8 mouse cellular contexts compared by ENCODE assay signal in genomic region chr10:17795767-17796631, GRCm38 (mm10). TPM values are rescaled to one million over a fixed set of nuclear protein-coding genes. Genes with fewer than 3 reads are reported as not detected.
DNase-seq lines count a peak whose midpoint lies in the region; ATAC-seq and TF ChIP-seq lines count a peak whose summit lies in the region.

TSS of gene Txlnb (plus strand) at chr10:17796226.

- no peaks in the 10 kb centered on the region for H3K36me3 ChIP-seq in embryonic facial prominence, embryonic 14.5 days (ENCODE audit: control insufficient read depth, insufficient read depth, low read length)
- H3K36me3 ChIP-seq in heart, embryonic 10.5 days, result peaks cover 17% of the 10 kb centered on the region
- H3K36me3 ChIP-seq in liver, embryonic 12.5 days, result no peaks in the 10 kb centered on the region
- H3K36me3 ChIP-seq in myocyte (ENCODE audit: control insufficient read depth, insufficient read depth), result no peaks in the 10 kb centered on the region
- no peaks in the 10 kb centered on the region for H3K36me3 ChIP-seq in stomach, embryonic 16.5 days (ENCODE audit: control insufficient read depth, insufficient read depth, low read length)

- no peak within 1 kb of the TSS for H3ac ChIP-seq in myocyte (ENCODE audit: control insufficient read depth, insufficient read length)

- H3K4me3 ChIP-seq in embryonic facial prominence, embryonic 14.5 days (ENCODE audit: low read depth, low read length), result peak within 1 kb of the TSS; percentile 35
- H3K4me3 ChIP-seq in heart, embryonic 10.5 days, result peak within 1 kb of the TSS; percentile 60
- peak within 1 kb of the TSS; percentile 11; the same call in 1 of the 2 replicates for H3K4me3 ChIP-seq in liver, embryonic 12.5 days
- H3K4me3 ChIP-seq in myocyte, result peak within 1 kb of the TSS; percentile 4
- peak within 1 kb of the TSS; percentile 13 for H3K4me3 ChIP-seq in stomach, embryonic 16.5 days (replicated peaks; ENCODE audit: low read length)

- TF ChIP-seq POLR2A in myocyte (IDR thresholded peaks at IDR 0.05; ENCODE audit: insufficient read length, low read depth), result peak; percentile 21

- peak within 1 kb of the TSS; percentile 58 for H3K4me2 ChIP-seq in embryonic facial prominence, embryonic 14.5 days (ENCODE audit: low read depth, low read length)
- H3K4me2 ChIP-seq in liver, embryonic 12.5 days, result peak within 1 kb of the TSS; percentile 47
- peak within 1 kb of the TSS; percentile 78 for H3K4me2 ChIP-seq in myocyte (ENCODE audit: low read depth)
- H3K4me2 ChIP-seq in stomach, embryonic 16.5 days (ENCODE audit: low read depth, low read length), result peak within 1 kb of the TSS; percentile 46

- peak within 1 kb of the TSS; percentile 91 for H3K27ac ChIP-seq in embryonic facial prominence, embryonic 14.5 days (replicated peaks; ENCODE audit: low read depth, low read length)
- peak within 1 kb of the TSS; percentile 93 for H3K27ac ChIP-seq in heart, embryonic 10.5 days
- H3K27ac ChIP-seq in liver, embryonic 12.5 days, result no peak within 1 kb of the TSS
- peak within 1 kb of the TSS; percentile 57 for H3K27ac ChIP-seq in stomach, embryonic 16.5 days (ENCODE audit: low read length)

- peak; percentile 82 for ATAC-seq in embryonic facial prominence, embryonic 14.5 days (ENCODE audit: low read depth)
- peak; percentile 73 for ATAC-seq in liver, embryonic 12.5 days
- peak; percentile 87 for ATAC-seq in stomach, embryonic 16.5 days (ENCODE audit: insufficient read depth, low FRiP score)

- H3K9ac ChIP-seq in embryonic facial prominence, embryonic 14.5 days (ENCODE audit: low read depth, low read length), result peak within 1 kb of the TSS; percentile 61
- H3K9ac ChIP-seq in liver, embryonic 12.5 days, result no peak within 1 kb of the TSS
- peak within 1 kb of the TSS; percentile 13; the same call in 1 of the 2 replicates for H3K9ac ChIP-seq in stomach, embryonic 16.5 days (ENCODE audit: low read length)

- WGBS in embryonic facial prominence, embryonic 14.5 days, result 3% methylated on average over 13 of the region's 13 CpGs
- 17% methylated on average over 12 of the region's 13 CpGs for WGBS in heart, embryonic 10.5 days
- WGBS in liver, embryonic 12.5 days (ENCODE audit: insufficient replicate concordance), result 23% methylated on average over 12 of the region's 13 CpGs
- 15% methylated on average over 13 of the region's 13 CpGs for WGBS in stomach, embryonic 16.5 days

- H3K27me3 ChIP-seq in embryonic facial prominence, embryonic 14.5 days (replicated peaks; ENCODE audit: control insufficient read depth, insufficient read depth, low read length), result no peaks in the 10 kb centered on the region
- H3K27me3 ChIP-seq in heart, embryonic 10.5 days (ENCODE audit: insufficient read depth, poor library complexity, severe bottlenecking), result no peaks in the 10 kb centered on the region
- no peaks in the 10 kb centered on the region for H3K27me3 ChIP-seq in liver, embryonic 12.5 days (replicated peaks)
- H3K27me3 ChIP-seq in myocyte (ENCODE audit: control insufficient read depth, insufficient read depth, insufficient read length), result no peaks in the 10 kb centered on the region
- no peaks in the 10 kb centered on the region for H3K27me3 ChIP-seq in stomach, embryonic 16.5 days (ENCODE audit: control insufficient read depth, insufficient read depth, low read length)

- no peaks in the 10 kb centered on the region for H3K9me3 ChIP-seq in embryonic facial prominence, embryonic 14.5 days (ENCODE audit: control insufficient read depth, low read length)
- H3K9me3 ChIP-seq in heart, embryonic 10.5 days, result no peaks in the 10 kb centered on the region
- no peaks in the 10 kb centered on the region for H3K9me3 ChIP-seq in liver, embryonic 12.5 days (replicated peaks)
- no peaks in the 10 kb centered on the region for H3K9me3 ChIP-seq in stomach, embryonic 16.5 days (replicated peaks; ENCODE audit: control insufficient read depth, low read length)

- no peaks in the 10 kb centered on the region for H3K79me2 ChIP-seq in myocyte (ENCODE audit: control insufficient read depth, insufficient read depth)

- peaks cover 22% of the 10 kb centered on the region for H3K4me1 ChIP-seq in embryonic facial prominence, embryonic 14.5 days (ENCODE audit: control insufficient read depth, insufficient read depth, low read length)
- H3K4me1 ChIP-seq in heart, embryonic 10.5 days, result peaks cover 28% of the 10 kb centered on the region
- peaks cover 12% of the 10 kb centered on the region; the same call in 1 of the 2 replicates for H3K4me1 ChIP-seq in liver, embryonic 12.5 days
- H3K4me1 ChIP-seq in stomach, embryonic 16.5 days (ENCODE audit: control insufficient read depth, insufficient read depth, low read length), result 0 out of 2 replicates have a peak, but pooled peaks cover 5% of the 10 kb centered on the region

- DNase-seq in cerebellum, postnatal 14 days, result peak; percentile 4 to 9
- no peak for DNase-seq in cerebellum, postnatal 36 days
- peak; percentile 92 for DNase-seq in embryonic facial prominence, embryonic 14.5 days (ENCODE audit: low spot score)
- peak; percentile 95 for DNase-seq in heart, embryonic 10.5 days (ENCODE audit: low spot score)
- peak; percentile 59 for DNase-seq in kidney, adult 9 months

TF ChIP-seq in myocyte, 11 proteins besides CTCF, POLR2A, EP300 and RAD21:
- no peak for TF ChIP-seq MAX (IDR thresholded peaks at IDR 0.05; ENCODE audit: low read depth)
- TF ChIP-seq MYOG (IDR thresholded peaks at IDR 0.05; ENCODE audit: control insufficient read depth in 1 of 3, insufficient read depth in 1 of 3, insufficient read length in 2 of 3, low read depth in 2 of 3), result peak; percentile 6 to 47 (median 24)
- no peak for TF ChIP-seq USF1 (IDR thresholded peaks at IDR 0.05; ENCODE audit: low read depth)
- peak in 1 of 3 experiments; percentile 42 for TF ChIP-seq MYOD1 (IDR thresholded peaks at IDR 0.05; ENCODE audit: control insufficient read depth in 1 of 3, insufficient read length in 2 of 3, low read depth in 2 of 3)
- no peak for TF ChIP-seq TCF12 (IDR thresholded peaks at IDR 0.05; ENCODE audit: insufficient read depth, poor library complexity, severe bottlenecking)
- TF ChIP-seq CEBPB (IDR thresholded peaks at IDR 0.05; ENCODE audit: insufficient read depth, poor library complexity, severe bottlenecking), result no peak
- no peak for TF ChIP-seq E2F4 (IDR thresholded peaks at IDR 0.05; ENCODE audit: insufficient read depth)
- TF ChIP-seq POLR2AphosphoS2 (IDR thresholded peaks at IDR 0.05; ENCODE audit: insufficient read length, low read depth), result no peak
- TF ChIP-seq REST (IDR thresholded peaks at IDR 0.05; ENCODE audit: insufficient read depth, insufficient read length), result no peak
- no peak for TF ChIP-seq TCF3 (IDR thresholded peaks at IDR 0.05; ENCODE audit: insufficient read length, low read depth)
TF ChIP-seq in myocyte: peak in this region for 2.

RNA-seq across cellular contexts. Expression of gene Txlnb, which starts in this region (rescaled TPM):
- 6.7 and 8.2 TPM in 2 replicates for polyA plus RNA-seq in embryonic facial prominence, embryonic 14.5 days (2014; fragmentation: Nextera tagmentation; extraction: Ambion mirVana)
- 18.8 and 41.2 TPM in 2 replicates for polyA plus RNA-seq in heart, embryonic 10.5 days (2016; fragmentation: Nextera tagmentation; extraction: Ambion mirVana)
- polyA plus RNA-seq in liver, embryonic 12.5 days (2016; fragmentation: Nextera tagmentation; extraction: Ambion mirVana), result 0.14 and 0.19 TPM in 2 replicates
- 7.0 TPM for polyA plus RNA-seq in myocyte (2012; fragmentation: generic; extraction: Trizol)
- 0.51 and 2.5 TPM in 2 replicates for polyA plus RNA-seq in stomach, embryonic 16.5 days (2015; fragmentation: Nextera tagmentation; extraction: Ambion mirVana)

Comparison
In these comparisons a context has a peak if more than half of its experiments do, and no peak if none do; other contexts are left out.
1. DNase-seq: peak in cerebellum, postnatal 14 days (2 of 2), embryonic facial prominence, embryonic 14.5 days (single experiment), heart, embryonic 10.5 days (single experiment) and kidney, adult 9 months (single experiment); none in cerebellum, postnatal 36 days (0 of 2).
2. Peak in ATAC-seq, H3K4me3 ChIP-seq and H3K4me2 ChIP-seq in liver, embryonic 12.5 days; RNA of the gene not detected or under 1 TPM.
3. H3K4me3 ChIP-seq: peak in every context shown above with its lines; median percentile 60 in heart, embryonic 10.5 days; 35 in embryonic facial prominence, embryonic 14.5 days; 13 in stomach, embryonic 16.5 days; 11 in liver, embryonic 12.5 days; 4 in myocyte.
4. Peak in every context shown above with its lines, with median percentiles within 50 percentile points of each other: ATAC-seq and H3K4me2 ChIP-seq.